Mouse (Mus musculus) stomach, embryonic 15.5 days (tissue): ENCODE data around the gene Trim62. TPM values are rescaled to one million over a fixed set of nuclear protein-coding genes. Genes with fewer than 3 reads are reported as not detected.
A peak's percentile ranks its signal among the peaks of the same experiment; 100 is the strongest.

Experiments
- ATAC-seq: fragments of 200-750 bp; cut with Nextera tagmentation; 2 replicates; pipeline ENCODE4 v1.8.0; 2017; ENCODE audit warnings: low read depth, moderate number of reproducible peaks, moderate TSS enrichment; ENCODE audit not compliant: insufficient read depth, low FRiP score
- H3K27ac ChIP-seq: fragments of 300-500 bp; sonication (generic); 2 replicates; pipeline ENCODE4 v1.5.1; 2015; ENCODE audit warnings: mild to moderate bottlenecking, inconsistent platforms
- H3K27me3 ChIP-seq: fragments of 300-500 bp; sonication (generic); replicated peaks from 2 replicates; pipeline ENCODE4 v1.6.1; 2015; ENCODE audit warnings: inconsistent platforms
- H3K36me3 ChIP-seq: fragments of 300-500 bp; sonication (generic); 2 replicates; pipeline ENCODE4 v1.6.1; 2015; ENCODE audit warnings: inconsistent platforms
- H3K4me1 ChIP-seq: fragments of 300-500 bp; sonication (generic); 2 replicates; pipeline ENCODE4 v1.6.1; 2015; ENCODE audit warnings: inconsistent platforms
- H3K4me2 ChIP-seq: fragments of 300-500 bp; sonication (generic); 2 replicates; pipeline ENCODE4 v1.6.1; 2015; ENCODE audit warnings: mild to moderate bottlenecking, inconsistent platforms
- H3K4me3 ChIP-seq: fragments of 300-500 bp; sonication (generic); replicated peaks from 2 replicates; pipeline ENCODE4 v1.5.1; 2015; ENCODE audit warnings: inconsistent platforms
- H3K9ac ChIP-seq: fragments of 300-500 bp; sonication (generic); 2 replicates; pipeline ENCODE4 v1.6.1; 2015; ENCODE audit warnings: inconsistent platforms
- H3K9me3 ChIP-seq: fragments of 300-500 bp; sonication (generic); 2 replicates; pipeline ENCODE4 v1.6.1; 2016; ENCODE audit warnings: inconsistent platforms
- WGBS: fragments of 180-500 bp; shearing (Covaris S2); methylation state at CpG from one replicate; pipeline ENCODE4 v1.1.7; 2015; 5-methylcytosine and 5-hydroxymethylcytosine counted together
- polyA plus RNA-seq: library from polyadenylated mRNA; unstranded; fragments of >200 nt; fragmentation: Nextera tagmentation; extraction: Ambion mirVana; gene quantifications from 2 replicates; pipeline ENCODE4 v1.2.1, GENCODE M21; 2015

Gene Trim62
- polyA plus RNA-seq, 1 experiment from 2014 or later: 3.3 TPM

- H3K4me3 ChIP-seq: no peak overlapping the region
- 65% methylated on average over 10 of the region's 10 CpGs for WGBS
- no peaks in the 10 kb centered on the region for H3K36me3 ChIP-seq
- 0 out of 2 replicates have a peak, but pooled peaks cover 2% of the 10 kb centered on the region for H3K27me3 ChIP-seq
- H3K27ac ChIP-seq: no peak overlapping the region
- H3K4me2 ChIP-seq: no peak overlapping the region
- ATAC-seq: no peak
- no peaks in the 10 kb centered on the region for H3K9me3 ChIP-seq
- peaks cover 10% of the 10 kb centered on the region; the same call in 1 of the 2 replicates for H3K4me1 ChIP-seq
- H3K9ac ChIP-seq: no peak overlapping the region
Measured at GRCm38 (mm10) chr4:128887026-128887425, 3.6 kb downstream of the Trim62 start.

- peaks cover 10% of the 10 kb centered on the region; the same call in 1 of the 2 replicates for H3K4me1 ChIP-seq
- no peaks in the 10 kb centered on the region for H3K36me3 ChIP-seq
- H3K27ac ChIP-seq: no peak overlapping the region
- ATAC-seq: no peak
- H3K27me3 ChIP-seq: 0 out of 2 replicates have a peak, but pooled peaks cover 2% of the 10 kb centered on the region
- no peak overlapping the region for H3K4me2 ChIP-seq
- 69% methylated on average over 9 of the region's 9 CpGs for WGBS
- no peaks in the 10 kb centered on the region for H3K9me3 ChIP-seq
- no peak overlapping the region for H3K9ac ChIP-seq
- no peak overlapping the region for H3K4me3 ChIP-seq
Measured at GRCm38 (mm10) chr4:128887641-128888091, 4.3 kb downstream of the Trim62 start.

GRCm38 (mm10) chr4:128888436-128888990 lies 5.1 kb downstream of the Trim62 start:
- H3K4me3 ChIP-seq: no peak overlapping the region
- H3K27me3 ChIP-seq: 0 out of 2 replicates have a peak, but pooled peaks cover 2% of the 10 kb centered on the region
- no peak overlapping the region for H3K9ac ChIP-seq
- H3K4me2 ChIP-seq: no peak overlapping the region
- H3K4me1 ChIP-seq: peaks cover 8% of the 10 kb centered on the region; the same call in 1 of the 2 replicates
- H3K9me3 ChIP-seq: no peaks in the 10 kb centered on the region
- 83% methylated on average over 6 of the region's 6 CpGs for WGBS
- H3K27ac ChIP-seq: no peak overlapping the region
- no peak for ATAC-seq
- no peaks in the 10 kb centered on the region for H3K36me3 ChIP-seq

- no peak overlapping the region for H3K9ac ChIP-seq
- no peak overlapping the region for H3K4me2 ChIP-seq
- no peak overlapping the region for H3K4me3 ChIP-seq
- H3K27me3 ChIP-seq: 0 out of 2 replicates have a peak, but pooled peaks cover 2% of the 10 kb centered on the region
- H3K4me1 ChIP-seq: peaks cover 4% of the 10 kb centered on the region; the same call in 1 of the 2 replicates
- 77% methylated on average over 12 of the region's 12 CpGs for whole genome bisulfite sequencing
- H3K36me3 ChIP-seq: no peaks in the 10 kb centered on the region
- no peaks in the 10 kb centered on the region for H3K9me3 ChIP-seq
- no peak overlapping the region for H3K27ac ChIP-seq
- ATAC-seq: no peak; the same call in 1 of the 2 replicates
Measured at GRCm38 (mm10) chr4:128889752-128890630, 6.6 kb downstream of the Trim62 start.

- Histone ChIP-seq H3K36me3 (no peaks in the 10 kb centered on the region), H3K9me3 (no peaks in the 10 kb centered on the region), H3K27ac (no peak overlapping the region), H3K27me3 (0 out of 2 replicates have a peak, but pooled peaks cover 2% of the 10 kb centered on the region), H3K4me1 (peaks cover 4% of the 10 kb centered on the region; the same call in 1 of the 2 replicates), H3K4me2 (no peak overlapping the region), H3K4me3 (no peak overlapping the region), H3K9ac (no peak overlapping the region)
- no peak; the same call in 1 of the 2 replicates for ATAC-seq
- WGBS: 22% methylated on average over 1 of the region's 1 CpGs
Measured at GRCm38 (mm10) chr4:128891157-128891556, 7.8 kb downstream of the Trim62 start.

GRCm38 (mm10) chr4:128891746-128892145 lies 8.4 kb downstream of the Trim62 start:
- no peak overlapping the region for H3K4me3 ChIP-seq
- ATAC-seq: no peak
- H3K36me3 ChIP-seq: no peaks in the 10 kb centered on the region
- peaks cover 3% of the 10 kb centered on the region; the same call in 1 of the 2 replicates for H3K4me1 ChIP-seq
- no peaks in the 10 kb centered on the region for H3K27me3 ChIP-seq
- H3K4me2 ChIP-seq: no peak overlapping the region
- H3K9ac ChIP-seq: no peak overlapping the region
- H3K9me3 ChIP-seq: no peaks in the 10 kb centered on the region
- H3K27ac ChIP-seq: no peak overlapping the region
- WGBS: 79% methylated on average over 6 of the region's 6 CpGs

- H3K4me2 ChIP-seq: no peak overlapping the region
- WGBS: 80% methylated on average over 6 of the region's 6 CpGs
- H3K9ac ChIP-seq: no peak overlapping the region
- no peaks in the 10 kb centered on the region for H3K4me1 ChIP-seq
- no peaks in the 10 kb centered on the region for H3K27me3 ChIP-seq
- 0 out of 2 replicates have a peak, but pooled peaks have one; percentile 8 for ATAC-seq
- no peaks in the 10 kb centered on the region for H3K36me3 ChIP-seq
- no peak overlapping the region for H3K27ac ChIP-seq
- H3K4me3 ChIP-seq: no peak overlapping the region
- H3K9me3 ChIP-seq: no peaks in the 10 kb centered on the region
Measured at GRCm38 (mm10) chr4:128892188-128892587, 8.8 kb downstream of the Trim62 start.

- no peaks in the 10 kb centered on the region for H3K9me3 ChIP-seq
- no peaks in the 10 kb centered on the region for H3K27me3 ChIP-seq
- ATAC-seq: no peak
- H3K36me3 ChIP-seq: no peaks in the 10 kb centered on the region
- 72% methylated on average over 12 of the region's 12 CpGs for WGBS
- H3K27ac ChIP-seq: no peak overlapping the region
- H3K4me3 ChIP-seq: no peak overlapping the region
- H3K4me2 ChIP-seq: no peak overlapping the region
- H3K9ac ChIP-seq: no peak overlapping the region
- H3K4me1 ChIP-seq: peaks cover 15% of the 10 kb centered on the region
Measured at GRCm38 (mm10) chr4:128894112-128894511, 10.7 kb downstream of the Trim62 start.

- peaks cover 25% of the 10 kb centered on the region for H3K4me1 ChIP-seq
- WGBS: 91% methylated on average over 4 of the region's 4 CpGs
- H3K36me3 ChIP-seq: no peaks in the 10 kb centered on the region
- no peak overlapping the region for H3K9ac ChIP-seq
- ATAC-seq: no peak
- H3K4me2 ChIP-seq: no peak overlapping the region
- no peaks in the 10 kb centered on the region for H3K27me3 ChIP-seq
- no peak overlapping the region for H3K4me3 ChIP-seq
- no peak overlapping the region for H3K27ac ChIP-seq
- no peaks in the 10 kb centered on the region for H3K9me3 ChIP-seq
Measured at GRCm38 (mm10) chr4:128895841-128896240, 12.5 kb downstream of the Trim62 start.

- H3K27me3 ChIP-seq: no peaks in the 10 kb centered on the region
- H3K4me1 ChIP-seq: peaks cover 25% of the 10 kb centered on the region
- no peak overlapping the region for H3K9ac ChIP-seq
- H3K36me3 ChIP-seq: no peaks in the 10 kb centered on the region
- H3K9me3 ChIP-seq: no peaks in the 10 kb centered on the region
- H3K27ac ChIP-seq: no peak overlapping the region
- ATAC-seq: no peak
- WGBS: 86% methylated on average over 10 of the region's 10 CpGs
- no peak overlapping the region for H3K4me2 ChIP-seq
- no peak overlapping the region for H3K4me3 ChIP-seq
Measured at GRCm38 (mm10) chr4:128896667-128897066, 13.3 kb downstream of the Trim62 start.

- Histone ChIP-seq H3K27ac (peak overlapping the region; percentile 87), H3K9ac (no peak overlapping the region), H3K4me3 (no peak overlapping the region), H3K36me3 (0 out of 2 replicates have a peak, but pooled peaks cover 5% of the 10 kb centered on the region), H3K27me3 (no peaks in the 10 kb centered on the region), H3K4me2 (no peak overlapping the region), H3K4me1 (peaks cover 25% of the 10 kb centered on the region), H3K9me3 (no peaks in the 10 kb centered on the region)
- ATAC-seq: peak; percentile 33; the same call in 1 of the 2 replicates
- 10% methylated on average over 7 of the region's 7 CpGs for WGBS
Measured at GRCm38 (mm10) chr4:128897911-128898421, 14.6 kb downstream of the Trim62 start.
